Mouse (Mus musculus): ENCODE measurements around the gene Cdk11b.
A peak's percentile ranks its signal among the peaks of the same experiment; 100 is the strongest.
"Not testable (repeated sequence)": the region's sequence is repeated elsewhere in the genome, so short reads cannot be mapped to it uniquely, and the experiment has no call there.

Gene Cdk11b

GRCm38 (mm10) chr4:155606825-155607224 lies 17.8 kb upstream of the Cdk11b start:
- no peak for DNase-seq (ENCODE audit: low spot score)

DNA sequence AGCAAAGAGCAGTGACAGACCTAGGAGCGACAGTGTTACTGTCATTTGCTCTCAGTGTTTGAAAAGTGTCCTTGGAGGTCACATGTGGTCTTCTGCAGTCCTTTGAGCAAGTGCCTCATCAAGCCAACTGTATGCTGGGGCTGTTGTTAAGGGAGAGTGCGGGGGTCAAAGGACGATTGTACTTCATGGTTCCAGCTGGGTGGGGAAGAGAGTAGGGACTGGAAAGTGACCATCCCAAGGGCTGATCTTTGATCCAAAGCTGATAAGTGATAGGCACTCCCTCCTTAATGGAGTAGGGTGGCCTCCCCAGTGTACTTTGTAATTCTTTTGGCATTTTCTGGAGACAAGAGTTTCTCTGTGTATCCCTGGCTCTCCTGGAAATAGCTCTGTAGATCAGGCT lies 12.8 kb upstream of the Cdk11b start:
- DNase-seq (ENCODE audit: low spot score): no peak

GRCm38 (mm10) chr4:155613264-155613663 lies 11.4 kb upstream of the Cdk11b start:
- no peak for DNase-seq (ENCODE audit: low spot score)

- DNase-seq (ENCODE audit: low spot score): no peak
Observed at GRCm38 (mm10) chr4:155618321-155618720, 6.3 kb upstream of the Cdk11b start.

DNA sequence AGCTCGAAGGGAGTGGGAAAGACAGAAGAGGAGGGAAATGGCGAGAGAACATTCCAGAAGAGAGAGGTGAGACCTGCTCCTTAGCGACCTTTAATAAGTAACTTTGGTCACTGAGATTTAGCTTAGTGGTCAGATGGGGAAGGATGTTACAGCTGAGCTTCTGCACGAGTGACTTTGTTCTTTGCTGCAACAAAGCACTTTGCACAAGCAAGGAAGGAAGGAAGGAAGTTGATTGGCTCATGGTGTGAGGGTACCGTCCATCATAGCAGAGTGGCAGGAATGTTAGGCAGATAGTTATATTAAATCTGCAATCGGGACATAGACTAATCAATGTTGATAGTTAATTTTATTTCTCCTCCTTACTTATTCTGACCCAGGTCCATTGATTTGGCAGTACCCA lies 5.6 kb downstream of the Cdk11b start:
- no peak for DNase-seq (ENCODE audit: low spot score)

DNA sequence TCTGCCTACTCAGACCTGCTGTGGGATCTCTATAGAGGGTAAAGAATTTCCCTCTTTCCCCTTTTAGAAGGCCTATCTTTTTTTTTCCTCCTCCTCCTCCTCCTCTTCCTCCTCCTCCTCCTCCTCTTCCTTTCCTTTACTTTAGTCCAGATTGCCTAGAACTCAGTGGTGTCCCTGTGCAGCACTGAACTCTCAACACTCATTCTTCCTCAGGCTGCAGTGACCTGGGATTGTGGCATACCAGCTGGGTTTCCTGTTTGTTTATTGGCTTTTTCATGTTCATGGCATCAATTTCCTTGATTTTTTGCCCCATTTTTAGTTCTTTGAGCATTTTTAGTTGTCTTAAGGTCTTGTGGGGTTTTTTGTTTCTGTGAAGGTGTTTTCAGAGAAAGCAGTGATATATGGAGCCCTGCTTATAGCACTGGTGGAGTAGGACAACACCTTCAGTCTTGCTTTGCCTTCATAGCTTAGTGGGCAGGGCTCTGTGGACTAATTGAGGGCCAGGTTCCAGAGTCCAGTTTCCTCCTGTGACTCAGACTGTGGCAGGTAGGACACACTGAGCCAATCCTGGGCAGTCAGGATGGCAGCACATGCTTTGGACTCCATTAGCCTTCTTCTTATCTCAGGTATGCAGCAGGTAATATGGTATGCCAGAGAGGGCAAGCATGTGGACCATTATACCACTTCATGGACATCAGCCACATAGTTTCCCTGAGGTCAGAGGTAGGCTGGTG lies 11.3 kb downstream of the Cdk11b start:
- no peak for DNase-seq (ENCODE audit: low spot score)

GRCm38 (mm10) chr4:155643531-155643930 lies 18.9 kb downstream of the Cdk11b start:
- no peak for DNase-seq (ENCODE audit: low spot score)

DNA sequence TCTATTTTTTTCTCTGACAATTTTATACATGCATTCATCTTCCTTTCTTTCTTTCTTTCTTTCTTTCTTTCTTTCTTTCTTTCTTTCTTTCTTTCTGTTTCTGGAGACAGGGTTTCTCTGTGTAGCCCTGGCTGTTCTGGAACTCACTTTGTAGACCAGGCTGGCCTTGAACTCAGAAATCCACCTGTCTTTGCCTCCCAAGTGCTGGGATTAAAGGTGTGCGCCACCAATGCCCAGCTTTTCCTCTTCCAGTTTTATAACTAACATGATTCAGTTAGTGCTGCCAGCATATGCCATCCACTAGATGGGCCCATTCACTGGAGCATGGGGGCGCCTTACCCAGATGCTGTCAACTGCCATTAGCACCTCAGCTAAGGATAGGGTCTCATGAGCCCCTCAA lies 20.7 kb downstream of the Cdk11b start, which contains the start of gene Gm10563:
Gene Gm10563, minus strand, starts transcription at position 101 of the 400 bp plus-strand sequence.
- DNase-seq (ENCODE audit: low spot score): not testable (repeated sequence)

DNA sequence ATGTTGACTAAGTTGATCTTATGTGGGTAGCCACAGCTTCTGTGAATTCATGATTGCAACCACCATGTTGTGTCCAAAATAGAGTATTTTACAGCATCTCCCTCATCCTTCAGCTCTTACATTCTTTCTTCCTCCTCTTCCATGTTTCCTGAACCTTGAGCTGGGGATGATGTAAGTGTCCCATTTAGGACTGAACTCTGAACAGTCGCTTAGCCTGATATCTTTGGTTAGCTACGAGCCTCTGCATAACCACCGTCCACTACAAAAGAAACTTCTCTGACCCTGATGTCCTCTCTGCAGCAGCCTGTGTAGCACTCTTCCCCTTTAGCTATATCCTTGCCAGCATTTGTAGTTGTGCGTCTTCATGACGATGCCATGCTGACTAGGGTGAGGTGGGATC lies 21.1 kb downstream of the Cdk11b start:
- DNase-seq (ENCODE audit: low spot score): no peak

DNA sequence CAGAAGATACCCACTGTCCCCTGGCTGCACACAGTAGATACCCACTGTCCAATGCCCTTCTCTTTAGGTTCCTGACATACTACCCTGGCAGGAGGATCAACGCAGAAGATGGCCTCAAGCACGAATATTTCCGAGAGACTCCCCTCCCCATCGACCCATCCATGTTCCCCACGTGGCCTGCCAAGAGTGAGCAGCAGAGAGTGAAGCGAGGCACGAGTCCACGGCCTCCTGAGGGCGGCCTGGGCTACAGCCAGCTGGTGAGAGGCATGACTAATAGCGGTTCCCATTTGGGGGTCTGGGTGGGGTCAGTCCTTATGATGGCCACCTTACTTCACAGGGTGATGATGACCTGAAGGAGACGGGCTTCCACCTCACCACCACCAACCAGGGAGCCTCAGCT lies 24.7 kb downstream of the Cdk11b start:
- no peak for DNase-seq (ENCODE audit: low spot score)

DNA sequence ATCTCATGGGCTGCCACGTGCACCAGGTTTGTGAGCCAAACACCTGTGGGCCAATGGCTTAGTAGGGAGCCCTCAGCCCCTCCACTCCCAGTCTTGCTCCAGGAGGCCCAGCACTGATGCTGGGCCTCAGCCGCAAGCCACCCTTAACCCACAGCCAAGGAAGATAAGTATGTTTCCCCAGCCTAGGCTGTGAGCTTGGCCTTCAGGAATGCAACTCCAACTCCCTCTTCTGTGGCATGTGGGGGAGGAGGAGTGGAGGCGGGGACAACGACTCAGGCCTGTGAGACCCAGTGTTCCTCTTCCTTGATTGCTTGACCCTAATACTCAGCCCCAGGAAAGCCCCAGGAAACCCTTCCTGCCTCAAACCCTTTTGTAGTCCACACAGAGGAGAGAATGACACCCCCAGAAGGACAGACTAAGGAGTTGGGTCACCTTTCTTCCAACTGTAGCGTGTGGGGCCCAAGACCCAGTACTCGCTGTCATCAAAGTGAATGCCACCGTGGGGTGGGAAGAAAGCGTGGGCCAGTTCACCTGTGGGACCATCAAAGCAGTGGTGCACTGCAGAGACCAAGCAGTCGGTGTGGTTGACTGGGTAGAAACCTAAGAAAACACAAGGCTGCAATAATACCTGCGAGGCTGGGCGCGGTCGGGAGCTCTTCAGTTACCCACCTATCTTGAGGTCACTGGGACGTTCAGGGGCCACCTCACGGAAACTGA lies 27.1 kb downstream of the Cdk11b start:
- peak; percentile 74 for DNase-seq (ENCODE audit: low spot score)

DNA sequence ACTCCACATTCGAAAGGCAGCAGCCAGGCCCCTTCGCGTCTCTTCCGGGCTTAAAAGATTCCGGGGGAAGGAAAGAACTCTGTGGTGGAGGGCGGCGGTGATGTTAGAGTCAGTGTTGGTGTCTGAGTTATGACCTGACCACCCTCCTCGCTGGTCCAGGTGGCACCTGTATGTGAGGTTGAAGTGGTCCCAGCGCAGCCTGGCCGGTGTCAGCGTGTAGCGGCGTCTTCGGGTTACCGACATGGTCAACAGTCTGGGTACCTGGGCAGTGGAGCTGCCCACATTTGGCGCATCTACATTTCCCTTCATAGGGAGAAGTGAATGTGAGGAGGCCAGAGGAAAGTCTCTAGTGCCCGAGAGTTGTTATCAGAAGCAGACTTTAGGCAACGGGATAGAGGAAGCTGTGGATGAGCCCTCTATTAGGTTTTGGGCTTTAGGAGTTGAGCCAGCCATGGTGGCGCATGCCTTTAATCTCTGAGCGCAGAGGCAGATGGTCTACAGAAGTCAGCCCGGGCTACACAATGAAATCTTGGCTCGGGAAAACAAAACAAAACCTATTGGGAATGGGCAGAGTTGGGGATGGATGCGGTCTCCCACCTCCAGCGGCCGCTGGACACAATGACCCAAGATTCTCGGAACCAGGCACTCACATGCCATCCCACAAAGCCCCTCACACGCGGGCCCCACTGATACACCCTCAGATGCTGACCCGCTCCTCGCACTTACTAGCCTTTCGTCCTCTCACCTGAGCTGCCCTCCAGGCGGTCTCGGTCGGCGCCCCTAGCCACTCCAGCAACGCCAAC lies 27.8 kb downstream of the Cdk11b start:
- DNase-seq (ENCODE audit: low spot score): no peak

DNA sequence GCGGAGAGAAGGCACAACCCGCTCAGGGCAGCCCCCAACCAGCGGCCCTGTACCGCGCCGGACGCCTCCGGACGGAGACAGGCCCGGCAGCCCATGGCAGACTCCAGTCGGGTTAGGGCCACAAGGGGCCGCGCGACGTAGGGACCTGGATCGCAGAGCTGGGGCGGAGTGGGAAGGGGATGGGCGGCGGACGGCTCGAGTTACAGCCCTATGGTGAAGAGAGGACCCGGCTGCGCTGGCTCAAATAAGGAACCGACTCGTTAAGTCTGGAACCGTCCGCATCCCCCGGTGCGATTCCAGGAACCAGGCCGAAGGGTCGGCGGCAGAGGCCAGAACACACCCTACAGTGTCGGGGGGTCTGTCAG lies 28.4 kb downstream of the Cdk11b start, which contains the start of gene Mmp23:
Gene Mmp23, minus strand, starts transcription at position 299 of the 365 bp plus-strand sequence.
- DNase-seq (ENCODE audit: low spot score): peak; percentile 75

DNA sequence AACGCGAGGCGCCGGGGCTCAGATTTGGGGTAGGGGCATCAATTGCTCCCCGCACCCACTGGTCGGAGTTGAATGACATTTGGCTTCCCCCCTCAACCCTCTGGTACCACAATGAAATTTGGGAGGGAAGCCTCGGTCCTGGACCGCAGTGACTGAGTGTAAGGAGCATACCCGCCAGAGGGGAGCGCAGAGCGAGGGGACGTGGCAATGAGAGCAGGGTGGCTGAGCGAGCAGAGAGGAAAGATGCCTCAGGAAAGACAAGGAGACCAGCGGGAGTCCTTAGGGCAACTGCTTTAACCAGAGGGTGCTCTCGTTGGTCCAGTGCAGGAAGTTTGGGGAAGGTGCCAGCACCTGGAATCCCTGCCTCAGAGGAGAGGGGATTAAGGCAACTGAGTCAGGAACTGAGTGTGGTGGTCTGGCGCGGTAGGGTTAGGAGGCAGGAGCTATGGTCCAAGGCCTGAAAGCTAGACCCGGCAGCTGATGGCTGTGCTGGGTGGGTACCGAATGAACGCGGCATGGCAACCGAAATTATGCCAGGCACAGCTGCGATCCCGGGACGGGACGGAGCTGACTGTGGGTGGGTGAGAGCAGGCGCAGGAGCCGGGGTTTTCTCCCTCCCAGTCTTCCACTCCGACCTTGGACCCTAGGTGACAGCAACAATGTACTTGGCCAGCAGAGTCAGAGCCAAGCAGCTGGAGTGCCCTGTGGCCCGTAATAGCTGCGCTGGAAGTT lies 29.0 kb downstream of the Cdk11b start:
- no peak for DNase-seq (ENCODE audit: low spot score)

DNA sequence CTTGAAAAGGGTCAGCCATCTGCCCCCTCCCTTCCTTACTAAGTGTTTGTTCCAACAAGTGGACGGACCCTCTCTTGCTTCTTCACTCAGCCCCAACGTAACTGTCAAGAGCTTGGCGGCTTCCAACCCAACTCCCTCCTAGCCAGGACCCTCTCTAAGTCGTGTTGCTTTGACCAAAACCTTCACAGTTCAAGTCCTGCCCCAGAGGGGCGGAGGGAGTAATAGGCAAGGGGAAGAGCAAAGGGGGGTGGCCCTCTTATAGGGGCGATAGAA lies 29.5 kb downstream of the Cdk11b start:
- DNase-seq (ENCODE audit: low spot score): no peak

DNA sequence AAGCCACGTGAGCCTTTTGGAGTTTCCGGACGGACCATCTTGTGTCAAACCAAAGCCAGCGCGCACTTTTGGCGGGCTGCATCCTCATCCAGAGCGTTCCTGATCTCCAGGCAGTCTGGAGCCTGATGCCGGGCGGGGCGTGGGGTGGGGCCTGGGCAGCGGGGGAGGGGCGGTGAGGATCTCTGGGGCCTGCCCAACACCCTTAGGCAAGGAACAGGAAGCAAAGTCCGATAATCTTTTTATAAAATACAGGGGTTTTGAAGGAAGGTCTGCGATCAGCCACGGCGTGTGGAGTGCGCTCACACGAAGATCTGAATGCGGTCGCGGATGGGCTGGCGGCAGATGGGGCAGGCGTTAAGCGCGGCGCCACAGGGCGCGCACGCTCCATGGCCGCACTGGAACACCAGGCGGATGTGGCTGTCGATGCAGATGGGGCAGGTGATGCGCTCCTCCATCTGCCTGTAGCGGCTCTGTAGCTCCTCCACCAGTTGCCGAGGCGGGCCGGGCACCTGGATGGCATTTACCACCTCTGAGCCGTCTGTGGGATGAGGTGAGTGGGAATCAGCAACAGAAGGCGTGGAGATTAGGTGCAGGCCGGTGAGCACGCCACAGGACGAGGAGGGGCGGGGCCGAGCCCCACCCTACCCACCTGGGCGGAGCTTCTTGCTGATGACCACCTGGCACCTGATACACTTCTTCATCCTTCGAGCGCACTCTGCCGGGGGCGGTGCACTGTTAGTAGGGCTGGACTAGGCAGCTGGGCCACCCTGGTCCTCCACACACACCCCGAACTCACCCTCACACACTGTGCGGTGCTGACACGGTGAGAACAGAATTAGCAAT lies 30.0 kb downstream of the Cdk11b start:
- DNase-seq (ENCODE audit: low spot score): no peak

DNA sequence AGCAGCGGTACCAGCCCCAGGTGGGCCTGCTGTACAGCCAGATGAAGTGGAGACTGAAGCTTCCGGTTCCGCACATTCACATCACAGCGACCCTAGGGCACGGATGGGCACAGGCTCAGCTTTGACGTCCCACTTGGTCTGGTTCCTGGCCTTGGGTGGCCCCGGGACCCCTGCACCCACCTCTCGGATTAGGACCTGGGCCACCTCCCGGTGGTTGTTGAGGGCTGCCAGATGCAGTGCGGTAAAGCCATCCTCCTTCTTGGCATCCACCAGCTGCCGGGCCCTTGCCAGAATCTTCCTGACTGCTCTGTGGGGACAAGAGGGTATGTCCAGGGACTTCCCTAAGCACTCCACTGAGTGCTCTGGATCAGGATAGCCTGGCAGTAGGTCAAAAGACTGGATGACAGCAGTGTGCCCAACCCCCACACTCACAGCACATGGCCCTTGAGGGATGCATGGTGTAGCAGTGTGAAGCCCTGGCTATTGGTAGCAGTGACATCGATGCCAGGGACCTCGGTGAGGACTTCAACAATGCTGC lies 31.6 kb downstream of the Cdk11b start:
- no peak for DNase-seq (ENCODE audit: low spot score)

DNA sequence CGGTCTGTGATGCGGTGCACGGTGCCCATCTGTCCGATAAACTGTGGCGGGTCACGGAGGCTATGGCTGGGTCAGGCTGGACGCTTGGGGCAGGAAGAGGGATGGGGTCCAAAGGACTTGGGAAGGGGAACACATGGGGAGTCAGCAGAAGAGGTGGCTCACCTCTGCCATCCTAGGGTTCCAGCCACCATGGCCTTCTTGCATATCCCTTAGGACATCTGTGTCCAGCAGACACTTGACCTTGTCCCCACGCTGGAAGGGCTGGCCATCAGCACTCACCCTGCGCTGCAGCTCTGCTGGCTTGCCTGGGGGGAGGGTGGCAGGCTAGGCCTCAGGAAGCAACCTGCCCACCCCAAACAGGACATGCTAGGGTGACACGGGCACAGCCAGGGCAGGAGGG lies 34.3 kb downstream of the Cdk11b start:
- no peak for DNase-seq (ENCODE audit: low spot score)

DNA sequence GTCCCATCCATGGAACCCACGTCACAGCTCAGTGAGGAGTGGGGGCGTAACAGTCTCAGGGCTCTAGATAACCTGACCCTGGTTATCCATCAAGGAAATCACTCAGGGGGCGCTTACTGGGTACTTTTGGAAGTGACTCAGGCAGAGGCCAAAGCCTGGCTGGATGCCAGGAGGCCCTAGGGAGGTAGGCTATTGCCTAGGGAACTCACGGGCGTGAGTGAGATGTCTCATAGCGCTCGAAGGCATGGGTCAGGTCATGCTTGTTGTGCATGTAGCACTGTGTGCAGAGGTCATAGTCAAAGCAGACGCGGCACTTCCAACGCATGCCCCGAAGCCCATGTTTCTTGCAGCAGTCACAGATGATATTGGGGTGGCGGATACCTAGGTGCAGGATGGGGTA lies 36.0 kb downstream of the Cdk11b start:
- DNase-seq (ENCODE audit: low spot score): peak; percentile 61

DNA sequence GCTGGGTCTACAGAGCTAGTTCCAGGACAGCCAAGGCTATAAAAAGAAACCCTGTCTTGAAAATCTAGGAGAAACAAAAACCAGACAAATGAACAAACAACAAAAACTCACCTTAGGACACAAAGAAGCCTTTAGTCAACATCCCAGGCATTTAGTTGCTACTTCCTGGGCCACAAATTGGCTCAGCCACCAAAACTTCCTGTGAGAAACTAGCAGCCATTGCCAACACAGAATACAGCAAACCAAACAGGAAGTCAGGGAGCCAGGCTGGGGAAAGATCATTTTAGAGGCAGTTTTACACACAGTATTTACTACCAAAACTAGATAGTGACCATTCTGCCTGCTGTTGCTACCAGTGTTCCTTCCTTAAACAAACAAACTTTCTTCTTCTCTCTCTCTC lies 42.2 kb downstream of the Cdk11b start:
- DNase-seq (ENCODE audit: low spot score): no peak
